Mouse (Mus musculus) liver, embryonic 16.5 days (tissue): ENCODE measurements around the gene Rnf215. TPM values are rescaled to one million over a fixed set of nuclear protein-coding genes. Genes with fewer than 3 reads are reported as not detected.

Source experiments
- ATAC-seq: fragments of 200-750 bp; cut with Nextera tagmentation; 2 replicates; pipeline ENCODE4 v1.8.0; 2017; ENCODE audit warnings: low read depth, mild to moderate bottlenecking, moderate number of reproducible peaks, moderate library complexity
- H3K27ac ChIP-seq: fragments of 300-500 bp; sonication (generic); 2 replicates; pipeline ENCODE4 v1.5.1; 2014; ENCODE audit warnings: mild to moderate bottlenecking, low read length
- H3K27me3 ChIP-seq: fragments of 300-500 bp; sonication (generic); 2 replicates; pipeline ENCODE4 v1.6.1; 2014; ENCODE audit warnings: low read depth, low read length, mixed read lengths; ENCODE audit not compliant: control insufficient read depth, insufficient read depth
- H3K36me3 ChIP-seq: fragments of 300-500 bp; sonication (generic); 2 replicates; pipeline ENCODE4 v1.6.1; 2014; ENCODE audit warnings: mild to moderate bottlenecking; ENCODE audit not compliant: control insufficient read depth, insufficient read depth
- H3K4me1 ChIP-seq: fragments of 300-500 bp; sonication (generic); 2 replicates; pipeline ENCODE4 v1.6.1; 2014; ENCODE audit warnings: low read depth, low read length, mixed read lengths; ENCODE audit not compliant: control insufficient read depth
- H3K4me2 ChIP-seq: fragments of 300-500 bp; sonication (generic); 2 replicates; pipeline ENCODE4 v1.6.1; 2014; ENCODE audit warnings: low read depth, low read length, mixed read lengths
- H3K4me3 ChIP-seq: fragments of 300-500 bp; sonication (generic); 2 replicates; pipeline ENCODE4 v1.5.1; 2014; ENCODE audit warnings: low read depth, mild to moderate bottlenecking, low read length
- H3K9ac ChIP-seq: fragments of 300-500 bp; sonication (generic); 2 replicates; pipeline ENCODE4 v1.6.1; 2014; ENCODE audit warnings: low read depth, low read length
- H3K9me3 ChIP-seq: fragments of 300-500 bp; sonication (generic); replicated peaks from 2 replicates; pipeline ENCODE4 v1.6.1; 2016; ENCODE audit warnings: low read length; ENCODE audit not compliant: control insufficient read depth
- WGBS: fragments of 180-500 bp; shearing (Covaris S2); extraction: QIAGEN DNeasy Blood & Tissue Kit; methylation state at CpG from one replicate; pipeline ENCODE4 v1.1.7; 2014; ENCODE audit not compliant: insufficient replicate concordance; 5-methylcytosine and 5-hydroxymethylcytosine counted together
- microRNA-seq: library from miRNA; unstranded; fragments of <30 nt; microRNA quantifications from one replicate; pipeline ENCODE4, GENCODE M21; 2016
- polyA plus RNA-seq: library from polyadenylated mRNA; unstranded; fragments of >200 nt; fragmentation: Nextera tagmentation; extraction: Ambion mirVana; gene quantifications from 2 replicates; pipeline ENCODE4 v1.2.1, GENCODE M21; 2015

The Rnf215 gene
- polyA plus RNA-seq, 1 experiment from 2014 or later: 5.0 TPM

GRCm38 (mm10) chr11:4190677-4191076 lies 55.7 kb downstream of the Rnf215 start:
- H3K4me3 ChIP-seq: no peak overlapping the region
- no peak for ATAC-seq
- 68% methylated on average over 3 of the region's 3 CpGs for WGBS
- H3K4me1 ChIP-seq: peaks cover 25% of the 10 kb centered on the region
- no peaks in the 10 kb centered on the region for H3K27me3 ChIP-seq
- H3K9ac ChIP-seq: no peak overlapping the region
- no peak overlapping the region for H3K4me2 ChIP-seq
- H3K9me3 ChIP-seq: no peaks in the 10 kb centered on the region
- H3K36me3 ChIP-seq: no peaks in the 10 kb centered on the region
- no peak overlapping the region for H3K27ac ChIP-seq

Small RNAs within 50 kb of the gene (microRNA-seq; reads per million reads assigned to microRNA genes)
- 3.4 reads per million, percentile 11 among the genes with 10 or more reads in this experiment for gene Mir3060

Other genes with a start within 250 kb of the Rnf215 start
- 0.06 TPM in 1 of 2 replicates, not detected in the other for gene 4921536K21Rik, start 240.1 kb upstream of the Rnf215 start, polyA plus RNA-seq
- 0.22 and 0.28 TPM in 2 replicates for gene Dusp18, start 240.0 kb upstream of the Rnf215 start, polyA plus RNA-seq
- gene Slc35e4, start 220.5 kb upstream of the Rnf215 start, polyA plus RNA-seq: 0.25 and 0.51 TPM in 2 replicates
- gene Tcn2, start 203.0 kb upstream of the Rnf215 start, polyA plus RNA-seq: 34.8 and 37.3 TPM in 2 replicates
- gene Pes1, start 171.2 kb upstream of the Rnf215 start, polyA plus RNA-seq: 32.4 and 37.9 TPM in 2 replicates
- gene 4930556J24Rik, start 158.4 kb upstream of the Rnf215 start, polyA plus RNA-seq: 0.07 and 0.12 TPM in 2 replicates
- 1.0 and 2.1 TPM in 2 replicates for gene Gal3st1, start 151.6 kb upstream of the Rnf215 start, polyA plus RNA-seq
- 4.7 and 6.3 TPM in 2 replicates for gene Sec14l4, start 103.7 kb upstream of the Rnf215 start, polyA plus RNA-seq
- gene Sec14l3, start 70.4 kb upstream of the Rnf215 start, polyA plus RNA-seq: not detected in 2 replicates
- gene Mtfp1, start 39.8 kb upstream of the Rnf215 start, polyA plus RNA-seq: 17.9 and 19.7 TPM in 2 replicates
- 11.6 and 12.0 TPM in 2 replicates for gene Sec14l2, start 11.8 kb upstream of the Rnf215 start, polyA plus RNA-seq
- gene Ccdc157, start 25.1 kb downstream of the Rnf215 start, polyA plus RNA-seq: 0.39 and 0.79 TPM in 2 replicates
- 15.9 and 18.2 TPM in 2 replicates for gene Sf3a1, start 25.1 kb downstream of the Rnf215 start, polyA plus RNA-seq
- 6.5 and 6.6 TPM in 2 replicates for gene Tbc1d10a, start 51.6 kb downstream of the Rnf215 start, polyA plus RNA-seq
- gene Castor1, start 83.0 kb downstream of the Rnf215 start, polyA plus RNA-seq: 1.2 and 1.7 TPM in 2 replicates
- 0.40 and 0.53 TPM in 2 replicates for gene Osm, start 101.2 kb downstream of the Rnf215 start, polyA plus RNA-seq
- 0.02 TPM in 1 of 2 replicates, not detected in the other for gene Lif, start 122.4 kb downstream of the Rnf215 start, polyA plus RNA-seq